Mouse (Mus musculus): ENCODE data around the gene Pip5k1c.

Gene Pip5k1c

DNA sequence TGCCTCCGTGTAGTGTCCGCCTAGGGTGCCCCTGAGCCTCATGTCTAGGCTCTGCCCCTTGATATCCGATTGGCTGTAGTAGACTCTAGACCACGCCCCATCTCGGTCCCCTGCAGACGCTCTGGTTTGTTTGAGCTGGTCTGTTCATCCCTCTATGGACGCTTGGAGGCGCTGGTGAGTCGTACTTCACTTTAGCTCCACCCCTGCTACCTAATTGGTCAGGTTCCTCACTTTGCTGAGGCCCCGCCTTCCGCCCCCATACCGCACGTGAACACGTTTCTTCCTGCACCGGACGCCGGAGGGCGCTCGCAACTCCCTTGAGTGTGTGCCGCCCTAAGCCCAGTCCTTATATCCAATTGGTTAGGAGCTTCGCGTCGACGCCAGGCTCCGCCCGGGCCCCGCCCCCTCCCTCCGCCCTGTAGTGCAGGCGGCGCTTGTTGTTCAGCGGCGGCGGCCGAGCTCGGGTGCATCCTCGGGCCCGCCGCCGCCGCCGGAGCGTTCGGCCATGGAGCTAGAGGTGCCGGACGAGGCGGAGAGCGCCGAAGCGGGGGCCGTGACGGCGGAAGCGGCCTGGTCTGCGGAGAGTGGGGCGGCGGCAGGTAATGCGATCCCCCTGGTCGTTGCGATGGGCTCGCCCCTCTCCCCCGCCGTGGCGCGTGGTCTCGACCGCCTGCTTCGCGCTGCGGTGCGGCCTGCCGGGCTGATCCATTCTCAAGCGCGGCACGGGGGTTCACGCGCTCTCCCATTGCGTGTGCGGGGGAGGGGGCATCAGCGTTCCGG lies at the start of gene Pip5k1c:
Gene Pip5k1c, plus strand, starts transcription at position 410 of the 780 bp plus-strand sequence.
- DNase-seq (ENCODE audit: low spot score) = peak; percentile 100

DNA sequence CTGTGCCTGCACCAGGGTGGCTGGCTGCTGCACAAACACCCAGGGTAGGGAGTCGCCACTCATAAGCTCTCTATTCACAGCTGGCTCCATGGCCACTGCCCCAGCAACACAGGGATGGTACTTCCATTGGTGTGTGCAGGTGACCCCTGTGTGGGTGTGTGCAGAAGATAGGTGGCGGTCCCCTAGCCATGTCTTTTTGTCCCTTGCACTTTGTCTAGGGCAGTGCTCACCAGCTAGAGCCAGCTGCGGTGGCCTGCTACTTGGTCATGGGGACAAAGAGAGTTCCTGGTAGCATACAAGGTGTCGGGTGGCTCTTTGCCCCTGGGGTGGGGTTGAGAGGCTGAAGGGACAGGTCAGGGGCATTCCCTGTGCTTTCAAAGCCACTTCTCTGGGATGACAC lies 48.6 kb upstream of the Pip5k1c start:
- DNase-seq (ENCODE audit: low spot score) = no peak

- DNase-seq (ENCODE audit: low spot score) = no peak
Observed at GRCm38 (mm10) chr10:81244595-81244994, 48.2 kb upstream of the Pip5k1c start.

DNA sequence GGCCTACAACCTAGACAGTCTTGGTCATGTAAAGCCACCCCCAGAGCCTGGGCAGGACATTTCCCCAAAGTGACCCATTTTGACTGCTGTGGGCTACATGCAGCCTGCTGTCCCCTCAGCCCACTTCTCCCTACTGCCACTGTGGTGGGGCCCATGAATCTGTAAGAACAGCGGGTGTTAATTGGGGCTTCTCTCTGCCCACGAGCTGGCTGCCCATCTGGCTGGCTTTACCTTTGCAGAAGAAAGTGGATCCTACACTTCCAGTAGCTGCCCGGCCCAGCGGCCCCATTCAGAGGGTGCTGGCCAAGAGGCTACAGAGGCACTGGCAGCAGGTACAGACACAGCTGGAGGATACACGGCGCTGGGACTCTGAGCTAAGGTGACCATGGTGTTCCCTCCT lies 47.6 kb upstream of the Pip5k1c start:
- DNase-seq (ENCODE audit: low spot score) = no peak

- DNase-seq (ENCODE audit: low spot score) = no peak
Observed at GRCm38 (mm10) chr10:81247804-81248203, 45.0 kb upstream of the Pip5k1c start.

- DNase-seq (ENCODE audit: low spot score) = no peak
Observed at GRCm38 (mm10) chr10:81249442-81249841, 43.3 kb upstream of the Pip5k1c start.

- DNase-seq (ENCODE audit: low spot score) = no peak
Observed at GRCm38 (mm10) chr10:81252424-81253419, 40.0 kb upstream of the Pip5k1c start, which contains the start of gene Matk. Gene Matk, plus strand, starts transcription at chr10:81252935.

DNA sequence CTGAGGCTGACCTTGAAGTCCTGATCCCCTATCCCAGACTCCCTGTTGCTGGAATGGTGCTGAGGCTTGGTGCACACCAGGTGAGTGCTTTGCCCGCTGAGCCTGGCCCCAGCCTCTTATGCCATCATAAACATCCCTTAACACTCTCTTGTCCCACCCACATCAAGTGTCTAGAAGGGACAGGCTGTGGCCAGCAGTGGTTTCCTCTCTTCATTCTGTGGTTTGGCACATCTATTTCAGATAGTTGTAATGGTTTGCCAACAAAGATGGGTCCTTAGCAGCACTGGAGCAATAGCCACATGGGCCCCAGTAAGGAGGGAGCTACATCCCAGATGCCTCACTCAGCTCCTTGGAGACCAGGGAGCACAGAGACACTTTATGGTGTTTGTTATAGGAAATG lies 37.9 kb upstream of the Pip5k1c start:
- DNase-seq (ENCODE audit: low spot score) = no peak

- DNase-seq (ENCODE audit: low spot score) = no peak
Observed at GRCm38 (mm10) chr10:81257158-81258039, 35.4 kb upstream of the Pip5k1c start.

DNA sequence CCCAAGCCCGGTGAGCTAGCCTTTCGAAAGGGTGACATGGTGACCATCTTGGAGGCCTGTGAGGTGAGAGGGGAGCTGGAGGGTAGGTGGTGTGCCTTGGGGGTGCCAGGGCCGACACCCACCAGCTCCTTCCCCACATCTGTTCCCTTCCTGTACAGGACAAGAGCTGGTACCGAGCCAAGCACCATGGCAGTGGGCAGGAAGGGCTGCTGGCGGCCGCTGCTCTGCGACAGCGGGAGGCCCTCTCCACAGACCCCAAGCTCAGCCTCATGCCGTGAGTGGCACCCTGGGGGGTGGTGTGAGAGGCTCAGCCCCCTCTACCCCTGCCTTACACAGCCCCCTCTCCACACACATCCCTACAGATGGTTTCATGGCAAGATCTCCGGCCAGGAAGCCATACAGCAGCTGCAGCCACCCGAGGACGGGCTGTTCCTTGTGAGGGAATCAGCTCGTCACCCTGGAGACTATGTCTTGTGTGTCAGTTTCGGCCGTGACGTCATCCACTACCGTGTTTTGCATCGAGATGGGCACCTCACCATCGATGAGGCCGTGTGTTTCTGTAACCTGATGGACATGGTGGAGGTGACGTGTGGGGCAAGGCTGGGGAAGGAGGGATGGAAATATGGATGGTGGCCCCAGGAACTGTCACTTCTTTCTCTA lies 33.4 kb upstream of the Pip5k1c start:
- no peak for DNase-seq (ENCODE audit: low spot score)

DNA sequence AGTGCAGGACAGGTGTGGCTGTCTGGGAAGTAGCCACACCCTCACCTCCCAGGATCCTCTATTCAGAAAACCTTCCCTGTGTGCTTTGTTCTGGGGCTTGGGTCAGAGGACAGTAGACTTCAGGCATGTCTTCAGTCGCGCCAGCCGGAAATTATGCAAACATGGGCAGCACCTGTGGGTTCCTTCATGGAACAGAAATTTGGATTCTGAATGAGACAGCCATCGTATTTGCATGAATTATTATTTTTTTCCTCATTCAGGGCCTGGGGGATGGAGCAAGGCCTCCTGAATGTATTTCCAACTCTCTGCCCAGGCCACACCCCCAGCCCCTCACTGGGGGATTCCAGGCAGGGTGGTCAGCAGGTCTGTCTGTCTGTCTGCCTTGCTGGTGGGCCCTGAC lies 31.7 kb upstream of the Pip5k1c start:
- DNase-seq (ENCODE audit: low spot score) = no peak

DNA sequence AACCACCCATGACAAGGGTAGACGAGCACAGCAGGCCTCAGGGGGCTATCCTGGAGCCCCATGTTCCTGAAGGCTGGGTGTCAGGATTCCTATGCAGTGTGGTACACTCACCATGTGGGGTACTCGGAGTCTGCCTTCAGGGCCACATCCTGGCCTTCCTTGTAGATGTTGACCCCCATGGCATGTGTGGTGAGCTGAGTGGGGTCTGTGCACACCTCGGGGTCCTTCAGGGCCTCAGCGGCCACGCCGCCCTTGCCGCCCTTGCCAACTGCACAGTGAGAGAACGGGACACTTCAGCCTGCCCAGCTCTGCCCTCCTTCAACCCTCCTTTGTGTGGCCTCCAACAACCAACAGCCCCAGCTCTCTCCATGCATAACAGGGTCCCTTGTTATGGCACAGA lies 27.2 kb upstream of the Pip5k1c start:
- no peak for DNase-seq (ENCODE audit: low spot score)

DNA sequence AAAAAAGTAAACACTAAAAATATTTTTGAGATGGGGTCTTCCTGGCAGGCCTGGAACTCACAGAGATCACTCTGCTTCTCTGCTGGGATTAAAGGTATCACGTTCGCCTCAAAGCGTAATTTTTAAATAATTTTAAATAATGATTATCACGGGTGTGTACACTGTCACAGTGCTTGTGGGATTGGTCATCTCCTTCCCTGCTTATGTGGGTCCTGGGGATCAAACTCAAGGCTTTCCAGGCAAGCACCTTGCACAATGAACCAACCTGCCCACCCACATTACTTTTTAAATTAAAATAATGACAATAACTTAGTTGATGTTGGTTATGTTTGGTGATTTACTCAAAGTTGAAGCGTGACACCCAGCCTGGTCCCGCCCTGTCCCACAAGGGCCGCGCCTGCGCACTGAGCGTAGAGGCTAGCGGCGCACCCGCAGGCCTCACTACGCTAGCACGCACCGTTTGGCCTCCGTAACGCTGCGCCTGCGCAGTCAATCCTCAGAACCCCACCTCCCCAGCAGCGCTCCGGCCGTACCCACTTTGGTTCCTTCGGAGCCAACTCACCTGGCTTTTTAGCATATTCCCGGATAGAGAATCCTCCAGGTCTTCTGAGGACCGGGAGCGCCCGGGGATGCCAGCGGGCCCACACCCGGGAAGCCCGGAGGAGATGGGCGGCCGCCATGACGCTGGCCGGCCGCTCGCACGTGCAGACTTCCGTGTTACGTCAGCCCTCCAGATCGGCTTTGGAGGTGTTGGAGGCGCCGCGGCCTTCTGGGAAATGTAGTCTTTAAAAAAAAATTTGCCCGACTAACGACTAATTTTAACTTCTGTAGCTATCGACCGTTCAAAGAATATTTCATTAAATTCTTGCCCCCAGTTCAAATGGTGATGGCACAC lies 26.3 kb upstream of the Pip5k1c start, which contains the start of the genes Mrpl54 and Apba3:
Gene Mrpl54, minus strand, starts transcription at position 724 of the 895 bp plus-strand sequence.
Gene Apba3, plus strand, starts transcription at position 750 of the 895 bp plus-strand sequence.
- DNase-seq (ENCODE audit: low spot score) = peak; percentile 98

DNA sequence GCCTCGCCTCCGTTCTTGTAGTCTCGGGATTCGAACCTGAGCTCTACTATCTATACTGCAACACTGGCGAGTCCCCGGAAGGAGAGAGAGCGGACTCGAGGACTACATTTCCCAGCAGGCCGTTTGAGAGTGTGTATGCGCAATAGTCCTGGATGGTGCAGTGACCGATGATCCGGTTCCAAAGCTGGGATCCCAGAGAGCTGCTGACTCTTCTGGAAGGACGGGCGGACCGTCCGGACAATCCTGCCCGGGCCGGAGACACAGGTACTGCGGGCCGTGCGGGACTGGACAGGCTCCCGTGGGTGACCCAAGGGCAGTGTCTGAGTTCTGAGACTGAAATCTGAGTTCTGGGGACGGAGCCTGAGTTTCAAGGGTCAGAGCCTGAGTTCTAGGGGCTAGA lies 24.7 kb upstream of the Pip5k1c start:
- DNase-seq (ENCODE audit: low spot score) = peak; percentile 96

- no peak for DNase-seq (ENCODE audit: low spot score)
Observed at GRCm38 (mm10) chr10:81268643-81269412, 23.9 kb upstream of the Pip5k1c start.

DNA sequence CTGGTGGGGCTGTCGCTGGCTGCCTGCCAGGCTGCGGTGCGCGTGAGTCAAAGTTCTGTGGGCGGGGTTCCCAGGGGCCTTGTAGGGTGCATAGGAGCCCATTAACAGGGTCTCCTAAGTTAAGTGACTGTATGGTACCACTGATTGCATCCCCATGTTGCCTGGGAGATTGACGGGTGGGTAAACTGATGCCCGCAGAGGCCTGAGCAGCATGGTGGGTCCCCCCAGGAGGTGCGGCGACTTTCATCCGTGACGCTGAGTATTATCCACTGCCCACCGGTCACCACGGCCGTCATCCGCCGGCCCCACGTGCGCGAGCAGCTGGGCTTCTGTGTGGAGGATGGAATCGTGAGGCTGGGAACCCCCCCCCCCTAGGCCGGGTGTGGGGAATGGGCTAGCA lies 20.4 kb upstream of the Pip5k1c start:
- DNase-seq (ENCODE audit: low spot score) = no peak

- DNase-seq (ENCODE audit: low spot score) = no peak
Observed at GRCm38 (mm10) chr10:81273842-81274241, 18.9 kb upstream of the Pip5k1c start.

- DNase-seq (ENCODE audit: low spot score) = no peak
Observed at GRCm38 (mm10) chr10:81277676-81278075, 15.1 kb upstream of the Pip5k1c start.

DNA sequence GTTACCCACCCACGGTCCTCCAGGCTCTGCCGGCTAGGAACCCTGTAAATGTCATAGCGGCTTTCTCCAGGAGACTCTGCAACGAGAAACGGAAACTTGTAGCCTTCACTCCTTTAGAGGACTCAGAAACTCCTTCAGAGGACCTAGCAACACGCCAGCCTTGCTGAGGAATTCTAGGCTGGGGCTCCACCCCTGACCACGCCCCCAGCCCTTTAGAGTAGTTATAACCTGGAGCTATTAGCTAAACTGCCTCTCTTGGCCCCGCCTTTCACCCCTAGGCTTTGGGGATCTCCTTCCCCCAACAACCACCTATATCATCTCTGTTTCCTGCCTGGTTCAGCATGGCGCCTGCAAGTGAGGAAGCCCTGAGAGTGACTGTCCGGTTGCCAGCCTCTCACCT lies 13.3 kb upstream of the Pip5k1c start:
- no peak for DNase-seq (ENCODE audit: low spot score)

All from adipocyte (in vitro differentiated cells).